Mouse (Mus musculus) liver, postnatal 0 days (tissue): ENCODE results near the gene 1190005I06Rik.

Source experiments
- CTCF ChIP-seq: sonication (generic); IDR thresholded peaks from 2 replicates; pipeline ENCODE4 v1.5.1; 2016; ENCODE audit warnings: antibody characterized with exemption, low read depth
- EP300 ChIP-seq: IDR thresholded peaks from 2 replicates; pipeline ENCODE4 v1.6.1; 2016; ENCODE audit warnings: antibody characterized with exemption, low read depth, mild to moderate bottlenecking

DNA sequence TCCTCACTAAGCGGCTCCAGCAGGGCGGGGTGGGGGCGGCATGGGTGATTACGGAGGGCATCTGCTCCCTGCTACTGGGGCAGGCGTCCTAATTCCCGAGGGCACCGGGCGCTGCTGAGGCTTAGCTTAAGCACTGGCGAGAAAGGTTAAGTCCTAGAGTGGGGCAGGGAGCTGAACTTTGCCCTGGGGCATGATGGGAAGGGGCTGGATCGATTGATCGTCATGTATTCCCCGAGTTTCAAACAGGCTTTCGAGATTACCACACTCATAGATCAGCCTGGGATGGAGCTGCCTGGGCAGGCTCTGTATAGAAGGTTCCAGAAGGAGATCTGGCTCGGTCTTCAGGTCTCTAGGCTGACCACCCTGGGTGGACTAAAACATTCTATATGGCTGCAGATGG lies 25.3 kb downstream of the 1190005I06Rik start:
- TF ChIP-seq EP300: peak; percentile 18; the same call in 1 of the 2 replicates
- no peak for TF ChIP-seq CTCF
